Mouse (Mus musculus): ENCODE data around the gene Galnt17.
A peak's percentile ranks its signal among the peaks of the same experiment; 100 is the strongest.

Gene Galnt17

GRCm38 (mm10) chr5:131308397-131308796 lies at the start of gene Galnt17:
TSS of gene Galnt17 (minus strand) at chr5:131308497.
- no peak for DNase-seq (ENCODE audit: low spot score)

GRCm38 (mm10) chr5:131334536-131334935 lies 26.2 kb upstream of the Galnt17 start:
- DNase-seq (ENCODE audit: low spot score) = no peak

GRCm38 (mm10) chr5:131321286-131321685 lies 13.0 kb upstream of the Galnt17 start:
- DNase-seq (ENCODE audit: low spot score) = no peak

GRCm38 (mm10) chr5:131319605-131320004 lies 11.3 kb upstream of the Galnt17 start:
- no peak for DNase-seq (ENCODE audit: low spot score)

DNA sequence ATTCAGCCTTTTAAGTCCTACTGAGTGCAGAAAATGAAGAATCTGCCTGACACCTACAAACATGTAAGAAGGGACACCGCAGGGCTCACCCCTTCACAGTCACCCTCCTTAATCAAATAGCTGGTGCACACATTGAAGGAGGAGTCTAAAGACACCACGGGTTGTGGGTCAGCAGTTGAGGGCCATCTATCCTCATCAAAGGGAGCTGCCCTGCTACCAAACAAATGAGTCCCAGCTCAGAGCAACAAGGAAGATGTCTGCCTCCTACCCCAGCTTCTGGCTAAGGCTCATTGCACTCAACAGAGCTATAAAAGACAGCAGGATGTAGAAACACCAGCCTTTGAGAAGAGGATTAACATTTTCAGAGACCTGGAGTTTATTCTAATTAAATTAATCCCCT lies 10.8 kb upstream of the Galnt17 start:
- DNase-seq (ENCODE audit: low spot score) = no peak

DNA sequence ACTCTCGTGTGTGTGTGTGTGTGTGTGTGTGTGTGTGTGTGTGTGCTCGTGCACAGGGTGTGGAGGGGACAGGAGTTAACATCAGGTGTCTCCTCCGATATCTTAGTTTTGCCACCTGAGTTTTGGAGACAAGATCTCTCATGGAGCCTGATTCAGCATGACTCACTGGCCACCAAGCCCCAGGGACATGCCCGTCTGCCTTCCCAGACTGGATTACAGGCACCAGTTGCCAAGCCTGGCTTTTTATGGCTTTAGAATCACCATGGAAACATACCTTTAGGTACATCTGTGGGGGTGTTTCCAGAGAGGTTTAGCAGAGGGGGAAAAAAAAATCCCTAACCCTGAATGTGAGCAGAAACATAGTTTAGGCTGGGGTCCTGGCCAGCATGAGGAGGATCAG lies 6.7 kb upstream of the Galnt17 start:
- no peak for DNase-seq (ENCODE audit: low spot score)

- peak; percentile 35 for DNase-seq (ENCODE audit: low spot score)
These were observed 593 bp downstream of the Galnt17 start for GRCm38 (mm10) chr5:131307656-131308151.

DNA sequence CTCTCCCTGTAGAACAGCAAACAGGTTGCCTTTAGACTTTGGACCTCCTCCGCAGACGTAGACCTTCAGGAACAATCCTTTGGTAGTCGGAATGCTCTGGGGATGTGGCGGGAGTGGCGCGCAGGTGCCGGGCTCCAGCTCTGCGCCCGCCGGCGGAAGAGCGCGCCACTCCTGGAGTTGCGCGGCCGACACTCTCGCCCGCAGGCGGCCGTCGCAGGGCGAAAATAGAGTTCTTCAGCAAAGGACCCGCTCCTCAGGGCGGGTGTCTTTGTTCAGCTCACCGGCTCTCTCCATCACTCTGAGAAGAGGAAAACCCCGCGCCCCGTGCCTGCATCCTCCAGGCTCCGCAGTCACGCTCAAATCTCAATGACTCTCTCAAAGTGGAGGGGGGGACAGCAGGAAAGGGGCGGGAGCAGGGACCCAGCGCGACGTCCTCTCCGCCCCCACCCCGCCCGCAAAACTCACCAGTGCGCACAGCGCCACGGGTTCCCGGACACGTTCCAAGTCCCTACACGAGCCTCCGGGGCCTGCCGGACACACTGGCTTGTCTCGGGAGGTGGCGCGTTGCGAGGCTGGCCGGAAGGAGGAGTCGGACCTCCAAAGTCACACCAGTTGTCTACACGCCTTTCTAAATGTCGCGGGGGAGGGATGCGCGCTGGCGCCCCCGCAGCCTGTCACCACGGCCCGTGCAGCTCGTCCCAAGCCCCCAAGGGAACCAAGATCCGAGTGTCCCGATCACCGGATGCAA lies 1.2 kb downstream of the Galnt17 start:
- peak; percentile 6 for DNase-seq (ENCODE audit: low spot score)

GRCm38 (mm10) chr5:131306321-131306907 lies 1.9 kb downstream of the Galnt17 start:
- no peak for DNase-seq (ENCODE audit: low spot score)

GRCm38 (mm10) chr5:131305223-131305622 lies 3.1 kb downstream of the Galnt17 start:
- no peak for DNase-seq (ENCODE audit: low spot score)

- DNase-seq (ENCODE audit: low spot score) = no peak
These were observed 6.8 kb downstream of the Galnt17 start for GRCm38 (mm10) chr5:131301526-131301925.

DNA sequence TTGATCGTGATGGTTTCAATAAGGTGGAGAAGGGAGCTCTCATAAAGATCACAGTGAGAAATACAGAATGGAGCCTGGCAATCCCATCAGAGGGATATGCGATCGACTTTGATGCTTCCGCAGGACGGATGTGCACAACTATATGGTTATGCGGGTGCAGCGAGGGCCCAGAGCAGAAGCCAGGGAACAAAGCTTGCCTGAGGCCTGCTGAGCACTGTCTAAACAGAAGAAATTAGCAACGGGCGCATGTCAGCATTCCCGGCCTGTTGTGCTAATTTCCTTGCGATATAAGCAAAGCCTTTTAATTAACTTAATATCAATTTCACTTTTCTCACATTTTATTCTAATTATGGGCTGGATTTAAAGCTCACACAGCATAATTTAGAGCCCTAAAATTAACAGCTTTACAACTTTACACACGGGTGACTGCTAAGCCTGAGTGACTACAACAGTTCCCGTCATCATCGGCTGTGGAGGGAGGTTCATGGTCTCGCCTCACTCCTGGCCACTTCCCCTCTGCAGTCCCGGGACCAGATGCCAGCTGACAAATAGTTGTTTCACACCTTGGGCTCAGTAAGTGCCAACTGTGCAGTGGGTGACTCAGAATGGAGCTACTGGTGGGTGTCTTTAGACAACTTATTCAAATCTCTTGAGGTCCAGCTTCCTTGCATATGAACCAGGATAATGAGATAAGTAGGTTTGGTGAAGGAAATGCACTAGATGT lies 14.4 kb downstream of the Galnt17 start:
- DNase-seq (ENCODE audit: low spot score) = no peak

- DNase-seq (ENCODE audit: low spot score) = no peak
These were observed 21.2 kb downstream of the Galnt17 start for GRCm38 (mm10) chr5:131287091-131287490.

DNA sequence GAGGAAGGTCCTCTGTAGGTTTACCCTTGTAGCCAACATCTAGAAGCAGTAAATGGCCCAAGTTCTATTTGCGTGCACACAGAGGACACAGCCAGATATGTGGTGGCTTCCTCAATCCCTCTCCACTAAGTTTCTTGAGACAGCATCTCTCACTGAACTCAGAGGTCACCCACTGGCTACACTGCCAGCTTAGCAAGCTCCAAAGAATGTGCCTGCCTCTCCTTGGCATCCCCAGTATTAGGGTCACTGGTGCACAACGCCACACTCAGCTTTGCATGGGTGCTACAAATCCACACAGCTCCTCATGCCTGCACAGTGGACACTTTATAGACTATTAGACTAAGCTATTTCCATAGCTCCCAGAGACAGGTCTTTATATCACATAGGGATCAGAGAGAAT lies 21.6 kb downstream of the Galnt17 start:
- no peak for DNase-seq (ENCODE audit: low spot score)

- peak; percentile 49 for DNase-seq (ENCODE audit: low spot score)
These were observed 27.9 kb downstream of the Galnt17 start for GRCm38 (mm10) chr5:131280349-131280748.

DNA sequence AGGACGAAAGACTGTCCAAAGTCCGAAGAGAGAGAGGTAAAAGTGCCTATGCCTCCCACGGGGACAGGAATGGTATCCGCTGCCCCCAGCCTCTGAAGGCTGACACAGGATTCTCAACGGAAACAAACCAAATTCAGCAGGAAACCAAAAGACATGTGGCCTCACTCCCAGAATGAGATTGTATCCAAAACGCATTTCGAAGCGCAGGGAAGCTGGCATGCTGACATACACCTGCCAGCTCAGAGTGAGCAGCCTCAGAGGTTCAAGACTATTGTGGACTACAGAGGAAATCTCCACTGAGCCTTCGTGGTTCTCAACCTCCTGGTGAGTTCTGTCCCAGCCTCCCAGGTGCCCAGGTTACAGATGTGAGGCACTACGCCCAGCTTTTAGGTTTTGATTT lies 29.0 kb downstream of the Galnt17 start:
- DNase-seq (ENCODE audit: low spot score) = no peak

DNA sequence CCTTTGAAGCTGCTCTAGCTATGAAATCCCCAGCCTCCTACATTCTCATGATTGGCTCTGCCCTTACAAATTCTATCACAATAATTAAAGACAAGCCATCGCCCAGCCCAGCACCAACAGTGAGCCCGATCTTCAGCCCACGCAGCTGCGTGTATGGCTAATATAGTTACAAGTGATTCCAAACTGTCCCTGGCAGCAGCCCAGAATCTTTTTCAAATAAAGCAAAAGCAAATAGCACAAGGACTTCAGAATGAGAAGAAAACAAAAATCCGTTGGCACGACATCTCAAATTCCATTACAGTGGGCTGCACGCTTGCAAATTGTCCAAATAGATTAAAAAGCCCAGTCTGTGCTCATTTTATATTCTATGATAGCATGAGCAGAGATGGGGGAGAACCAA lies 31.1 kb downstream of the Galnt17 start:
- peak; percentile 69 for DNase-seq (ENCODE audit: low spot score)

GRCm38 (mm10) chr5:131266291-131266690 lies 42.0 kb downstream of the Galnt17 start:
- DNase-seq (ENCODE audit: low spot score) = no peak

DNA sequence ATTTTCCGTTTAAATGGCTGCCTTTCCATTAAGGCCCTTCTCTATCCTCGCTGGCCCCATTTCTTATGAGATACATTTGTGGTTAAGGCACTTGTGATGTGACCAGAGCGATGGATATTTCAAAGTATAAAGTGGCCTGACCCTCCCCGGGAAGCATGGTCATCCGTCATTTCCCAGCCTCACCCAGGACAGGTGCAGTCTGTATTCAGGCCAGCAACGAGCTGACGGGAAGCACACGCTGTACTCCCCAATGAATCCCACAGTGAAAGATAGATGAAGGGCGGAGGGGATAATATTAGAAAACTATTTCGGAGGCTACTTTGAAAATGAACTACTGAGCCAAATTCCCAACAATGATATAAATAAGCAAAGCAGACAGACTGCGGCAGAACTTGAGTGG lies 44.2 kb downstream of the Galnt17 start:
- DNase-seq (ENCODE audit: low spot score) = no peak

- DNase-seq (ENCODE audit: low spot score) = no peak
These were observed 57.3 kb downstream of the Galnt17 start for GRCm38 (mm10) chr5:131250701-131251636.

GRCm38 (mm10) chr5:131248416-131248815 lies 59.9 kb downstream of the Galnt17 start:
- DNase-seq (ENCODE audit: low spot score) = no peak

DNA sequence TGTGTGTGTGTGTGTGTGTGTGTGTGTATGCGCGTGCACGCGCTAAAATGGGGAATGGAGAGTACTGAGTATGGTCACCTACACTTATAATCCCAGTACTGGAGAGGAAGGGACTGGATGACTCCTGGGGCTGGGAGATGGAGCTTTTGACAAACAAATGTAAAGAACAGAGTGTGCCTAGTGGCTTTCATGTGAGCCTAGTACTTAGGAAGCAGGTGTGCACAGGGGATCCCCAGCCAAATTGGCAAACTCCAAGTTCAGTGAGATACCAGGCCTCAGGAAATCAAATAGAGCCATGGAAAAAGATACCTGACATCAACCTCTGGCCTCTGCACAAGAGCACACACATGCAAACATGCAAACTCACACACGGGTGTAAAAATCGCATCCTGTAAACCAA lies 61.7 kb downstream of the Galnt17 start:
- DNase-seq (ENCODE audit: low spot score) = no peak

All from testis, postnatal 14 days (tissue).